Mouse (Mus musculus) brown adipose tissue, adult 24 weeks (tissue): ENCODE measurements around the gene Lnpep. TPM values are rescaled to one million over a fixed set of nuclear protein-coding genes. Genes with fewer than 3 reads are reported as not detected.
"Not testable (repeated sequence)": the region's sequence is repeated elsewhere in the genome, so short reads cannot be mapped to it uniquely, and the experiment has no call there.

Source experiments
- H3K27ac ChIP-seq: fragments of 200-500 bp; replicated peaks from 2 replicates; pipeline ENCODE4 v1.5.1; 2012; ENCODE audit warnings: low read depth, mild to moderate bottlenecking, low read length
- H3K4me1 ChIP-seq: fragments of 200-500 bp; 2 replicates; pipeline ENCODE4 v1.6.1; 2012; ENCODE audit warnings: low read length, mixed read lengths; ENCODE audit not compliant: control insufficient read depth, insufficient read depth, insufficient read length
- H3K4me3 ChIP-seq: fragments of 200-500 bp; 2 replicates; pipeline ENCODE4 v1.5.1; 2012; ENCODE audit warnings: low read depth, mild to moderate bottlenecking, low read length, moderate library complexity; ENCODE audit not compliant: insufficient read depth
- polyA plus RNA-seq: library from polyadenylated mRNA; stranded (reverse); fragments of >200 nt; gene quantifications from 2 replicates; pipeline ENCODE4 v1.2.4, GENCODE M21; 2012; ENCODE audit not compliant: missing spikeins, insufficient read depth, insufficient read length

Gene Lnpep
- polyA plus RNA-seq, 1 experiment: 29.8 TPM

DNA sequence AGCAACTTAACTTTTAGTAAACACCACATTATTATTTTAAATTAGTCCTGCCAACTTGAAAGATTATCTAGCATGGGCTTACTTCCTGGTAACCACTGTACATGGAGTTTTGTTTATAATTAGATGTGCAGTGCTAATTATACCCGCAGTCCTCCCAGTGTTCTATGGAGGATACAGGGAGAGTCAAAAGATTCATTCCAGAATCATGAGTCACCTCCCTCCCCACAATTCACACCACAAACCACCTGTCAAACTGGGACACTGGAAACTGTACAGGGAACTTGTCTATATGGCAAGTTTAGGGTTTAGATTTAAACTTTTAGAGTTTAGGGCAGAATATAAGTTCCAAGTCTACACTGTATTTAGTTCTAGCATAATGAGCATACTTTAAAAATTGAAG lies 31.9 kb downstream of the Lnpep start:
- H3K4me3 ChIP-seq: no peak overlapping the region
- peaks cover 11% of the 10 kb centered on the region for H3K4me1 ChIP-seq
- H3K27ac ChIP-seq: no peak overlapping the region

DNA sequence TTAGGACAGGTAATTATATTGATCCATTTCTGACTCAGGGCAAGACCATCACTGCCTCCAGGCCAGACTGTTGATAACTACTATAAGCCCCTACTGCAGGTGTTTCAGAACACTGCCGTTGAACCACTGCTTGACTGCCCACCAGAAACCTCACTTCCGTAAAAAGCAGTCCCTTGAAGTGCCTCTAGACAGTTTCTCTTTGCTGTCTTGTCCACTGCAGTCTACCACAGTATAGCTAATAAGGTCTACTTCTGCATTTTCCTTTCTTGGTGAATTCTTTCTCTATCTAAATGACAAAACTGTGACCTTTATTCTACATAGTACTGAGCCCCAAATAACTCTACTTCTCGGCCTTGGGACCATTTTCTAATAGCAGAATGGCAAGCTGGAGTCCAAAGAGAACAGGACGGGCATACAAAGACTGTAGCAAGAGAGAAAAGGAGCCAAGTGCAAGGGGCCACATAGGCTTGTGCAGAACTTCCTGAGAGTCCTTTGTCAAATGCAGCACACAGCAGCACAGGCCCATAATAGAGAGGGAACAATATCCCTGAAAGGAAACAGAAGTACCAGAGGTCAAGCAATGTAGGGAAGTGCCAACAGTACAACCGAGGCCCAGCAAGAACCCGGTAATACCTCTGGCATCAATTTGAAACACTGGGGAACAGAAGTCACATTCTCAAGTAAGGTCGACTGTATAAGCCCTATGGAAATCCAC lies 37.4 kb downstream of the Lnpep start:
- peak overlapping the region; percentile 84; the same call in 1 of the 2 replicates for H3K27ac ChIP-seq
- H3K4me1 ChIP-seq: peaks cover 9% of the 10 kb centered on the region
- H3K4me3 ChIP-seq: no peak overlapping the region

DNA sequence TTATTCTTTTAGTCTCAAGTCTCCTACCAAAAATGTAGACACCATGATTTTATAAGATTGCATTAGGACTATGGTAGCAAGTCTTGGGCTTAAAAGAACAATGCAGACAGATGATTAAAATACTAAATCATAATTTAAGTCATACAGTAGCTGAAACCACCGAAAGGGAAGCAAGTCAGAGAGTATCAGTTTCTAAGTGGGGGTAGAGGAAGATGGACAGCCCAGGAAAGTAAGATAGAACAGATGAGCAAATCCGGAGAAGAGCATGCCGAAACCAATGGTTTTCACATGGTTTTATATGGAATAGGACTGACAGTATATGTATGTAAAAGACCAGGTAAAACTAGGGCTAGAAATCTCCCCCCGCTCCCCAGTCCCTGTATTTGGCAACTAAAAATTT lies 39.7 kb downstream of the Lnpep start:
- peaks cover 7% of the 10 kb centered on the region for H3K4me1 ChIP-seq
- no peak overlapping the region for H3K27ac ChIP-seq

DNA sequence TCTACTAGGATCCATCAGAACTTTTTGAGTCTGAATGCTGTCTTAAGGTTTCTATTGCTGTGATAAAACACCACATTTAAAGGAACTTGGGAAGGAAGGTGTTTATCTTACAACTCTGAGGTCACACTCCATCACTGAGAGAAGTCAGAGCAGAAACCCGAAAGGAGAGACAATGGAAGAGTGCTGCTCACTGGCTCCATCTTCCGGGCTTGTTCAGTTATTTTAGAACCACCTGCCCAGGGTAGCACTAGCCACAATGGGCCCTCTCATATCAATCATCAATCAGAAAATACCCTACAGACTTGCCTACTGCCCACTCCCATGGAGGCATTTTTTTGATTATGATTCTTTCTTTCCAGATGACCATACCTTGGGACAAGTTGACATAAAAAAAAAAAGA lies 41.0 kb downstream of the Lnpep start:
- no peak overlapping the region for H3K27ac ChIP-seq
- H3K4me3 ChIP-seq: no peak overlapping the region
- peaks cover 9% of the 10 kb centered on the region for H3K4me1 ChIP-seq

More for the DNA sequence above, 39.7 kb downstream of the Lnpep start:
- no peak overlapping the region for H3K4me3 ChIP-seq

DNA sequence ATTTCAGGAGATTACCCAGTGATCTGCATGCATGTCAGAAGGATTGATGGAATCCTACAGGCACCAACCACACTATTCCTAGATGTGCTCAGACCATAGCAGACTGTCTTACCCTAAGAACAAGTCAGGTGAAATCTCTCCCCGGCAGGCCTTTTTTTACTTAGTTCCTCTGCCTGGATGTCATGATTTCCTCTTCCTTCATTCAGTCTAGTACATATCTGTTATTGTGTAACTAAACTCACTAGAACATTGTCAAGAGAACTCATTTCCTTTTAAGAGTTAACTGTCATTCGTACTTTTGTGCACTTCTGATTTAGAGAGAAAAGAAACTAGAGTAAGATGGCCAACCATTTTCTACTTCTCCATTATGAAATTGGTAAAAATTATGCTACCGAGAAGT lies 43.6 kb downstream of the Lnpep start:
- no peak overlapping the region for H3K4me3 ChIP-seq
- H3K27ac ChIP-seq: no peak overlapping the region
- H3K4me1 ChIP-seq: peaks cover 2% of the 10 kb centered on the region; the same call in 1 of the 2 replicates

DNA sequence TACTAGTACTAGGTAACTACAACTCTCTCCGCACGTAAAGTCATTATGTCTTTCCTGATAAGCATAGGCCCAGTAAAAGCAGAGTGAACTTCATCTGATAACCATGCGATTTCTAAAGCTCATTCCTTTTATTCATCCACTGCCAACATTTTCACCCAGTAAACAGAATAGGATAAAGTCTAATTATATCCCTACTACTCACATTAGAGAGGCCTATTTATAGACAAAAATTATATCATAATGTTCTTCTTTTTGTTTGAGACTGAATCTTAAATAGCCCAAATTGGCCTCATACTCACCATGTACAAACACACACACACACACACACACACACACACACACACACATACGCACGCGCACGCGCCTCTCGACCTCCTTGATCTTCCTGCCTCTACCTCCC lies 48.5 kb downstream of the Lnpep start:
- Histone ChIP-seq H3K4me3 (no peak overlapping the region), H3K4me1 (peaks cover 2% of the 10 kb centered on the region; the same call in 1 of the 2 replicates), H3K27ac (no peak overlapping the region)

DNA sequence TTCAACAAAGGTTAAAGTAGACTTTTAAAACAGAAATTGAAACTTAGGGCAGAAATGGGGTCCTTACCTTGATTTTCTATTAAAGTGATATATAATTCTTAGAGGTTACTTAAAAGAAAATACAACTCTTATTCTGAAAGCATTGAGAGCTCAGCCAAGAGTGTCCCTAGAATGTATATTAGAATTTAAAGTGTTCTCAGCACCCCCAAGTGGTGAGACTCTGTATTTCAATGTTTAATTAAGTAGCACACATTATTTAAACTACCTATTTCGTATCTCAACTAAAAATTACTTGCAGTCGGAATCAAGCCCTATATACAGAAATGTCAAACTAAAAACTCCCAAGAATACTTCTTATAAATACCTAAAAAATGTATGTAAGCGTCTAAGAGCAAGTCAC lies 57.8 kb downstream of the Lnpep start:
- Histone ChIP-seq H3K4me3 (no peak overlapping the region), H3K4me1 (no peaks in the 10 kb centered on the region), H3K27ac (no peak overlapping the region)

DNA sequence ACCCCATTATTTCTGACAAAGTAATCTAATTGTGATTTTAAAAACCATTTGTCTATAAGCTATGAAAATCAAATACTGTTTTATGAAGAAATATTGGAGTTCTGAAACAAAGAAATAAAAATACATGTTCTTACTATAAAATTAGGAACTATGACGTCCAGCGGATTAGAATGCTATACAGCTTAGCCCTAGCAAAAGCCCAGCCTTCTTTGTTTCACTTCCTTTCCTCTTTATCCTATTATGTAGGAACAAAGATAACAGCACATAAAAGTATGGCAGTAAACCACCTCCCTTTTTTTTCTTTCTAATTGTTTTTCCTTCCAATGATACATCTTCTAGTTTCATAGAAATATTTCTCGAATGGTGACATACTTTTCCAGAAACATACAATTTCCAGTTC lies 75.9 kb downstream of the Lnpep start:
- Histone ChIP-seq H3K4me1 (no peaks in the 10 kb centered on the region; the same call in 1 of the 2 replicates), H3K27ac (no peak overlapping the region), H3K4me3 (no peak overlapping the region)

DNA sequence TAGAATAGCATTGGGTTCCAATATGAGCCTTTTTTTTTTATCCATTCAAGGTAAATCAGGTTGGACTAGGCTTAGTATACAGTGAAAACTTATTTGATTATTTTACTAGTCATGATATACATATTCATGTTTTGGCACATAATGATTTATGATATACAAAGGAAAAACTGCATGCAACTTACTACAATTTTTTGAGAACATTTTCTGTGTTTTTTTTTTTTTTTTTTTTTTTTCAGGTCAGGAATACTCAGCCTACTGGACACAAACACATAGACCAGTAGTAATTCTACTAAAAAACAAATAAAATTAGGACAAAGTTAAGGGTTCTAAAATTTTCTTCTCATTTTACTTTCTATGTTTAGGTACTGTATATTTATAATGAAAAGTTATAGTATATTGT lies 93.5 kb downstream of the Lnpep start:
- no peak overlapping the region for H3K4me3 ChIP-seq
- no peak overlapping the region for H3K27ac ChIP-seq
- no peaks in the 10 kb centered on the region for H3K4me1 ChIP-seq

DNA sequence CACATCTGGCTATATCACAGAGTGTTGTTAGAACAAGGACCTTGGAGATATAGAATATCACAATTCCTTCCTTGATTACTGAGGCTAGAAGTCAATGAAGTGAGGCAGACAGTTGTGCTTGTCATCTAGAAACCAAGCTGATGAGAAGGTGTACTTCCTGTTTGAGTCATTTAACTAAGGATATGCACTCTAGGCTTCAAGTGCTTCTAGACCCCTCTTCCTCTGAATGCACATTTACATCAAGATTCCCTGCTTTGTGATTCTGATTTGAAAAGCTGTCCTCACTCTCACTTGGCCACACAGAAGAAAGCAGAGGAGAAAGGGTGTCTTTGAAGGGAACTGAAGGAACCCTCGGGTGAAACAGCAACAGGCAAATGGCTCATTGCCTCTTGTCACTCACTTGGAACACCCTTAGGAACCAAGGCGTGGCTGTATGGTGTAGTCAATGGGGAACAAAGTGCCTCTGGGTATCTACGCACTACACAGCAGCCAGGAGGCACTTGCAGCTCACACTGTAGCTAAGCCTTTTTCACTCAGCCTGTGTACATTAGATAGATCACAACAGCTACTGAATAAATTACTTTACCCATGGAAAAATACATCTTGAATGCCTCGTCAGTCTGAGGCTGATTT lies 108.3 kb downstream of the Lnpep start:
- Histone ChIP-seq H3K4me1 (no peaks in the 10 kb centered on the region), H3K4me3 (no peak overlapping the region), H3K27ac (no peak overlapping the region)

DNA sequence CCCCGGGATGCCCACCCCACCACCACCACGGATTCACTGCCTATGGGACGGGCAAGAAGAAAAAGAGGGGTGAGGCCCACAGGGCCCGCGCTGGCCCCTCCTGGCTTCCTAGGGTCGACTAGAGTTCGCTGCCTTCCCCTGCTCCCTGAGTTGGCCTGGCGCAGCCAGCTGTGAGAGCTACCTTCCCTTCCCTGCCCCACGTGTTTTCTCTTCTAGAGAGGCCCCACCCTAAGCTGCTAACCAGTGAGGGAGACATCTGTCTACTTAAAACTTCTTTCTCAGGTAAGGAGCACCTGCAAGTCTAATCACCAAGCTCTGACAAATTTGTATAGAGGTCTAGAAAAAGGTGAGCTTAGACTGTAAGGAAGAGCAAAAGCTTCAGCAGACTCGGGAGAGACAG lies 118.2 kb downstream of the Lnpep start:
- Histone ChIP-seq H3K4me1 (no peaks in the 10 kb centered on the region), H3K27ac (no peak overlapping the region), H3K4me3 (no peak overlapping the region)

DNA sequence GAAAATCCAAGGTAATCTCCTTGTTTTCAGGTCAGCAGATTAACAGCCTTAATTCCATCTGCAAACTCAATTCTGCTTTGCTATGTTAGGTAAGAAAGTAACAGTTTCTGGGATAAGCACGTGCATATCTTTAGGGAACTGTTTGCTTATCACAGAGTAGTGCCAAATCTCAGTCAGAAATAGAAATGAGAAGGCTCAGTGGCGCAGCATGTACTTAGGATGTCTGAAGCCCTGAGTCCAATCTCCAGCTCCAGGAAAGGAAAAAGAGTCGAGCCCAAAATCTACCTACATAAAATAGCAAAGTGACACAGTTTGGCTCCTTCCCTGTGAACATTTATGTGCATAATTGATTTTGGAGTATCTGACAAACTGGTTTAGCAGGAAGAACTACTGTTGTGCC lies 125.6 kb downstream of the Lnpep start:
- Histone ChIP-seq H3K4me3 (no peak overlapping the region), H3K27ac (no peak overlapping the region), H3K4me1 (no peaks in the 10 kb centered on the region)

DNA sequence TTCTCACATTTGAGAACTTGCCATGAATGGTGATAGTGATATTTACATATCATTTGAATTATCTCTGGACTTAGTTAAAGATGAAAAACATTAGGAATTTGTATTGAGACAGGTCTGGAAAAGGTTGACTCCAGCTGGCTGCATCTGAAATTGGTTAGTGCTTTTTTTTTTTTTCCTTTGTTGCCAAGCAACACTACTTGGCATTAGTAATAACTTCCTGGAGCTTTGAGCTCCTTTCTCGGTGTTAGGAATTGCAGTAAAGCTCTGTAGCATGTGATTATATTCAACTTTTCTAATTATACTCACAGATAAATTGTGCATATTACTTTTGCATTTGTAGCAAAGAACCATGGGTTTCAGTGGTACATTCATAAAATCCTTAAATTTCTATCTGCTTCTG lies 126.0 kb downstream of the Lnpep start:
- Histone ChIP-seq H3K27ac (no peak overlapping the region), H3K4me1 (no peaks in the 10 kb centered on the region), H3K4me3 (no peak overlapping the region)

DNA sequence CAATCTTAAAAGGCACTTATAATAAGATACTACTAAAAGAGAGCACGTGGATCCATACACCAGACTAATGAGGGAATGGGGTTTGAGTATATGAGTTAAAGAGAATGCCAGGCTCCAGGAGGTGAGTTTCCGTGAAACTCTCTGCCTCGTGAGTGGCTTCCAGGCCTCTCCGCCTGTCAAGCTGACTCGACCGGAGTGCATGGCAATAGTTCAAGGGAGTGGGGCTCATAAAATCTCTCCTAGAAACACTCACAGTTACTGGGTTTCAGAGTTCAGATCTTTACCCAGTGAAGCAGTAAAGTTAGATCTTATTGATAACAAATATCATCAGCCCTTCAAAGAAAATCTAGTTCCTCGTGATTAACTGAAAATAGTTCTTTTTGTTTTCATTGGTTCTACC lies 128.1 kb downstream of the Lnpep start:
- no peak overlapping the region for H3K27ac ChIP-seq
- no peaks in the 10 kb centered on the region for H3K4me1 ChIP-seq
- H3K4me3 ChIP-seq: no peak overlapping the region

DNA sequence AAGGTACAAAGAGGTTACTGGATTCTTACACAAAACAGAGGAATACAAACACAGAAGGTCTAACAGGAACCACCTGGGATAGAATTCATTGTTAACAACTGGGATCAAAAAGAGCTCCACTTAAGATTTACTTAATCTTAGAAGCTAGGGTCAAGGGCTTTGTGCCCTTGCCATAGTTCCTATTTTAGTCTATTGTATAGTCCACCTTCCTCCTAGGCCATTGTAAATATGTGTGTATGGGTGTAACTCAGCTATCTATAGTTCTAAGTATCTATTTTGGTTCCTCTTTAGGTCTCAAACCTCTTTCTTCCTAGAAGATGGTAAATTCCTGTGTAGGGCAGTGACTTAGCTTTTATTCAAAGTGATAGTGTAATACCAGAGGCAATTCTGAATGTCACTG lies 128.6 kb downstream of the Lnpep start:
- not testable (repeated sequence) for H3K4me3 ChIP-seq, H3K4me1 ChIP-seq, H3K27ac ChIP-seq

DNA sequence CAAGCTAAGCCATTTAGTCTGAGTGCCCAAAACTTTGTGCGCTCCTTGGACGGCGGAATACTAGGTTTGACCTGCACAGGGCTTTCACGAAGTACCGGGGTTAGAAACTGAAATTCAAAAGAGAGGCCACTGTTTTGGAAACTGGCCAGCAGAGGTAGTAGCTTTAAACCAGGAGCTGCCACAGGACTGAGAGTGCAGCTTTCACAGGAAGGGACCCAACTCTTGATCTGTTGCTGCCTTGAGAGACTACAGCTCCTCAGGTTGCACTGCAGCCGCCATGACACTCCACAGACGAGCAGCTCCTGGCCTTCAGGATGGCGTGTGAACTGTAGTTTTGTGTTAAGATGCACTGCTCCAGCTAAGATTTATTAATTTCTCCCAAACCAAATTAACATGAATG lies 132.7 kb downstream of the Lnpep start:
- H3K4me3 ChIP-seq: no peak overlapping the region
- no peak overlapping the region for H3K27ac ChIP-seq
- H3K4me1 ChIP-seq: no peaks in the 10 kb centered on the region
